Mouse (Mus musculus) adrenal gland, postnatal 36 days (tissue): ENCODE data around the gene Ssmem1. TPM values are rescaled to one million over a fixed set of nuclear protein-coding genes. Genes with fewer than 3 reads are reported as not detected.

Experiments used
- DNase-seq, 2 experiments: peaks; one replicate each; pipeline ENCODE4 v3.0.0; 2021; ENCODE audit warnings: mixed read lengths in 1 of 2
- total RNA-seq, 2 experiments: library from RNA; stranded (reverse); gene quantifications; 2 replicates each; pipeline ENCODE4 v1.2.3; 2021

The Ssmem1 gene
- total RNA-seq, 2 experiments from 2014 or later: 0.23 TPM; not detected in 1

DNA sequence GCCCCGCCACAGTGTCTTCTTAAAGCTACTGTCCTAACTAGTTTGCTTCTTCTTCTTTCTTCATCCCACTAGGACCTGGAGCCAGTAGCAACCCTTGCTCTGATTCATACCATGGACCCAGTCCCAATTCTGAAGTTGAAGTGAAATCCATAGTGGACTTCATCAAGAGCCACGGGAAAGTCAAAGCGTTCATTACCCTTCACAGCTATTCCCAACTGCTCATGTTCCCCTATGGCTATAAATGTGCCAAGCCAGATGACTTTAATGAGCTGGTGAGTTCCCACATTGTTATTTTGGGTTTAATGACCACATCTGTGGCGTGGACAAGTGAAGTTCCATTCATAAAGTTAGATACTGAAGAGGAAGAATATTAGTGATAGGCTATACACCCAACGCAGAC is 44.4 kb downstream of the Ssmem1 start:
- no peak for DNase-seq

DNA sequence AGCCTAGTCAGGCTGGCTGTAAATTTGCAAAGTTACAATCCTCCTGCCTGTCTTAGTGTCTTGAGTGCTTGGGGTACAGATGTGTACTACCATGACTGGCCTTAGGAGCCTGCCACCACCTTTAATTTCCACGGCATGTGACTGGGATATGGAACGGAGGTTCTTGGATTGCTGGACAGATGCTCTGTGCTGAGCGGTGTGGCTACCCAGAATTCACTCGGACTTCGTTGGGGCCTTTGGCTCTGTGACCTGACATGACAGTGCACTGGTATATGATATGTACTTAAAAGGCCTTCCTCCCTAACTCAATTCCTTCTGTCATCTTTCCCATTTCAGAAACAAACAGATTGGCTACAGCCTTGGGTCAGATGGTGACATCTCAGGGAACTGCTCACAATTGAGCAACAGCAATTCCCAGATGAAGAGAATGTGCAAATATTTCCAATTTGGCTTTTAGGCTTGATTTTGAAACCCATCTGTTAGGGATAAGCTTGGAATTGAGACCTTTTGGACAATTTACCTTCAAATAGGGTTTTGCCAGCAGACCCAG is 45.0 kb downstream of the Ssmem1 start:
- no peak for DNase-seq

DNA sequence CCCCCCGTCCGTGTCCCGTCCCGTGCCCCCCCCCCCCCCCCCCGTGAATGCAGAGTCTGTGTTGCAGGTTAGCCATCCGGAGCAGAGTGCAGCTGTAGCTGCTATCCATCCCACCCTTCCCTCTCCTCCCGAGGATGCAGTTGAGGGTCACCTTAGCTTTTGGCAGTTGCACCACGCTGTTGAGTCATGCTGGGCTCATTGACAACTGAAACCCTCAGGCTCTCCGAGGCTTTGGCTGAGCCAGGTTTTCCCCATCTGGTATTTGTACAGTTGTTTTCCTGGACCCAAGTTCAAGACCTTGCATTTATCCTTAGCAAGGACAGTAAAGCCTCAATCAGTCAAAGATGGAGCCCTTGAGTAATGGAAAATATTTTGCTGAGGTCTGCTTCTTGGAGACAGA is 46.4 kb downstream of the Ssmem1 start:
- DNase-seq: peak; percentile 79 to 82

DNA sequence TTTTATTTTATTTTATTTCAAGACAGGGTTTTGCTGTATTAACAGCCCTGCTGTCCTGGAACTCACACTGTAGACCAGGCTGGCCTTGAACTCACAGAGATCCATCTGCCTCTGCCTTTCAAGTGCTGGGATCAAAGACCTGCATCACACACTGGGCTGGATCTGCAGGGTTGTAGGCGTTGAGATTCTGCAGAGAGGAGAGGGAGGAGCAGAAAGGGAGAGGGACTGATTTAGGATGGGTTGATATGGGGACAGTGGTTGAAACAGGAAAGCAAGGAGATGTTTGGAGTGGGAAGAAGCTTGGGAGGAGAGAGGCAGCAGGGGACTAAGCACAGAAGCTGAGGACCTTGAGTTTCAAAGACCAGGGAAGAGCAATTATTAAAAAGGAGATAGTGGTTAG is 50.1 kb downstream of the Ssmem1 start:
- peak in 1 of 2 experiments; percentile 19 for DNase-seq

DNA sequence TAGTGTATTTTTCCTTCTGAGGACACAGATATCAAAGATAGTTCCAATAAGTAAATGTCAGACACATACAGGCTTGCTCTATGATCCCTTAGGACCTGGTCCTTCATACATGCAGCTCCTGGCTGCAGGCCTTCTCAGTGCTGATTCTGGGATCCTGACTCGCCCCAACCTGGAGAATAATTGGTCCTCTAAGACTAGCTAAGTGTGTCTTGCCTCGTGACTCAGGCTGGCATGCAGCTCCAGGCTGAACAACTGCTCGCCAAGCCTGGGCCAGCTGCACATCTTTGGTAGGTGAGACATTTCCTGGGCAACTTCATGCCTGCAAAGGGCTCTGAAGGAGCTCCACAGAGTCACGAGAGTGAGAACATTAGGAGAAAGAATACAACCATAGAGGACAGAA is 52.5 kb downstream of the Ssmem1 start:
- no peak for DNase-seq

DNA sequence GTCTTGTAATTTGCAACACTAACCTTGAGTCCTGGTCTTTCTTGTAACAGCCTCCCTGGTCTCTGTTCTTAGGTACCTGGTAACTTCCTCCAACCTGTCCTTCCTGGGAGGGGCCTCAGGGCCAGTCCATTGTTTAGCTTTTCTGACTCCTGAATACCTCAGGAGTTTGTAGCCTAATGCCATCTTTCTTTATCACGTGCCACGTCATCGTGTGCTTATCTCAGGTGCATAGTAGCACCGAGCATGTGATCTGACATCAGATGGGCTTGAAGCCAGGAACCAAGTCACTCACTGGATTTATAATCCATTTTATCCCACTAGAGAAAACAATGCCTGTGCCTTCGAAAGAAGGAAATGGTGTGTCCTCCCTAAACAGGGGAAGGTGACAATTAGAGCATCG is 53.9 kb downstream of the Ssmem1 start:
- no peak for DNase-seq

DNA sequence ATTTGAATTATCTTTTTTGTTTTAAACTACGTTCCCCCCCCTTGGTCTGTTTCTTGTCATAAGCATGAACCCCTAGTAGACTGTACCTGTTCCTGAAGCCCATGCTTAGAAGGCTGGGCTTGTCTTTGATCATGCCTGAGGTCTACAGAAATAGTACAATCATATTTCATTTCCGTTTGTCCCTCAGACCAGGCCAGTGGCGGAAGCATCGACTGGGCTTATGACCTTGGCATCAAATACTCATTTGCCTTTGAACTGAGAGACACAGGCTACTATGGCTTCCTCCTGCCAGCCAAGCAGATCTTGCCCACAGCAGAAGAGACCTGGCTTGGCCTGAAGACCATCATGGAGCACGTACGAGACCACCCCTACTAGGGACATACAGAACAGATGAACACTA is 54.4 kb downstream of the Ssmem1 start:
- peak; percentile 37 to 42 for DNase-seq

DNA sequence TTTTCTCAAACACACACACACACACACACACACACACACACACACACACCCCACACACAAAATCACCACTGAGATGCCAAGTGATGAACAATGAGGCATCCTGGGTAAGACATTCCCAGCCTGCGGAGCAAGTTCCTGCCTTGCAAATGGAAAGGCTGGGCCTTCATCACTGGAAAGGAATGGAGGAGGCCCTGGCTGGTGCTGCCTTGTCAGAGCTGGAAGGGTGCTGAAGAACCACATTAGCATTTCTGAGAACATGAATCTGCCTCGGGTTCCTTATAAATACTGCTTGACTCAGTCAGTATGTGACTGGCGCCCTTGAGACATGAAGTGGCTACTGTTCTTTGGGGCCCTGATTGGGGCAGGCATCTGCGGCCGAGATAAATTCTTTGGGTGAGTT is 58.4 kb downstream of the Ssmem1 start, which contains the start of gene Cpa4:
Cpa4 (plus strand) TSS at position 301 of the 400 bp plus-strand sequence.
- DNase-seq: no peak

DNA sequence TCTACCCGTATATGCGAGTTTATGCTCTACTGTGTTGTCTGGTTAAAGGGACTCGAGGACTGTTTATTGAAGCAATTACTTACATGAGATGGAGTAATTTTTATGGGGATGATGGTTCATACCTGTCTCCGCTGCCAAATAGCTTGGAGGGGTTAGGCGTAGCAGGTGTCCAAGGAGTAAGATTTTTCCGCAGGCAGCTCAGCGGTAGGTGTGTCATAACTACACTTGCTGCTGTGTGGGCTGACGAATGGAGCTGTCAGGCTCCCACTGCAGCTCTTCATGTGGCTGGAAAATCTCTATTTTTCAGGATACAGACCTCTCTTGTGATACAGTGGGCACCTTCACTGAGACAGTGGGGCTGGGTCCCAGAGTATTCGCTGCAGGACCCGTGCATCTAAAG is 59.7 kb downstream of the Ssmem1 start:
- DNase-seq: no peak

Other genes with a start within 250 kb of the Ssmem1 start
- gene Ube2h, start 205.3 kb upstream of the Ssmem1 start, total RNA-seq: 100 to 1,000 TPM; 105 to 126 TPM
- 10 to 100 TPM; 17.9 to 19.0 TPM for gene Zc3hc1, start 118.8 kb upstream of the Ssmem1 start, total RNA-seq
- gene Klhdc10, start 108.0 kb upstream of the Ssmem1 start, total RNA-seq: 10 to 100 TPM; 70.6 to 87.3 TPM
- gene Tmem209, start 66 bp upstream of the Ssmem1 start, total RNA-seq: 10 to 100 TPM; 23.3 to 27.3 TPM
- under 1 TPM; 0.56 to 0.66 TPM for gene Cpa2, start 31.7 kb downstream of the Ssmem1 start, total RNA-seq
- 1 to 10 TPM; 1.1 to 1.2 TPM for gene Cpa4, start 58.5 kb downstream of the Ssmem1 start, total RNA-seq
- not detected for gene Cpa5, start 101.2 kb downstream of the Ssmem1 start, total RNA-seq
- not detected for gene Cpa1, start 129.4 kb downstream of the Ssmem1 start, total RNA-seq
- 1 to 10 TPM; 6.1 to 9.6 TPM for gene Cep41, start 183.9 kb downstream of the Ssmem1 start, total RNA-seq
- 10 to 100 TPM; 54.1 to 68.9 TPM for gene Mest, start 213.7 kb downstream of the Ssmem1 start, total RNA-seq